Comparison of ENCODE assay signal across 23 mouse cellular contexts in genomic region chr16:55470721-55471120, GRCm38 (mm10).
DNase-seq lines count a peak whose midpoint lies in the region; ATAC-seq and TF ChIP-seq lines count a peak whose summit lies in the region.
"Had no signal": no experiment of that assay in that cellular context is flagged by ENCODE, and none has a peak within 500 bp of the region (broad histone marks: within the 10 kb centered on the region; RNA-seq: fewer than 3 reads in every experiment).

No protein-coding gene starts in this region.

- no peak for TF ChIP-seq CTCF in midbrain, postnatal 0 days (IDR thresholded peaks at IDR 0.05)

- 0 out of 2 replicates have a peak, but pooled peaks cover 4% of the 10 kb centered on the region for H3K4me1 ChIP-seq in hindbrain, embryonic 13.5 days (replicated peaks)
- H3K4me1 ChIP-seq in hindbrain, embryonic 11.5 days (replicated peaks; ENCODE audit: control insufficient read depth, insufficient read depth, low read length): no peaks in the 10 kb centered on the region
- peaks cover 9% of the 10 kb centered on the region for H3K4me1 ChIP-seq in kidney, embryonic 16.5 days (ENCODE audit: insufficient read depth, low read length)
- H3K4me1 ChIP-seq in midbrain, postnatal 0 days (ENCODE audit: insufficient read depth, low read length): no peaks in the 10 kb centered on the region
- H3K4me1 ChIP-seq in midbrain, embryonic 16.5 days (ENCODE audit: control insufficient read depth, insufficient read depth, low read length): no peaks in the 10 kb centered on the region
- no peaks in the 10 kb centered on the region for H3K4me1 ChIP-seq in neural tube, embryonic 15.5 days
- no peaks in the 10 kb centered on the region for H3K4me1 ChIP-seq in forebrain, embryonic 11.5 days (replicated peaks; ENCODE audit: control insufficient read depth, insufficient read depth, low read length)
- H3K4me1 ChIP-seq: embryonic facial prominence, embryonic 15.5 days; heart, embryonic 10.5 days; hindbrain, embryonic 15.5 days had no signal

- ATAC-seq in hindbrain, embryonic 13.5 days (ENCODE audit: low FRiP score): no peak
- ATAC-seq in hindbrain, embryonic 11.5 days (ENCODE audit: low FRiP score): no peak
- ATAC-seq in kidney, embryonic 16.5 days (ENCODE audit: low FRiP score, low TSS enrichment): peak; percentile 41; the same call in 1 of the 2 replicates
- ATAC-seq in midbrain, postnatal 0 days (ENCODE audit: low FRiP score): no peak
- no peak for ATAC-seq in midbrain, embryonic 16.5 days
- no peak for ATAC-seq in neural tube, embryonic 15.5 days (ENCODE audit: low FRiP score)
- no peak for ATAC-seq in forebrain, embryonic 11.5 days (replicated peaks; ENCODE audit: low FRiP score)
- ATAC-seq: forebrain, postnatal 0 days had no signal

- H3K4me3 ChIP-seq in hindbrain, embryonic 13.5 days: no peak overlapping the region
- H3K4me3 ChIP-seq in hindbrain, embryonic 11.5 days (ENCODE audit: low read depth, low read length): no peak overlapping the region
- H3K4me3 ChIP-seq in kidney, embryonic 16.5 days (ENCODE audit: low read length): no peak overlapping the region
- H3K4me3 ChIP-seq in midbrain, postnatal 0 days (ENCODE audit: low read depth, low read length): no peak overlapping the region
- H3K4me3 ChIP-seq in midbrain, embryonic 16.5 days (ENCODE audit: low read depth, low read length): no peak overlapping the region
- H3K4me3 ChIP-seq in neural tube, embryonic 15.5 days (replicated peaks): no peak overlapping the region
- no peak overlapping the region for H3K4me3 ChIP-seq in forebrain, embryonic 11.5 days (ENCODE audit: low read depth, low read length)
- H3K4me3 ChIP-seq: embryonic facial prominence, embryonic 15.5 days; heart, embryonic 10.5 days; hindbrain, embryonic 15.5 days; layer of hippocampus, adult 2 months had no signal

- DNase-seq in hindbrain, embryonic 11.5 days (ENCODE audit: low spot score): no peak
- DNase-seq in kidney, adult 8-10 months: no peak
- DNase-seq in midbrain, postnatal 0 days (ENCODE audit: low spot score): peak; percentile 7
- no peak for DNase-seq in forebrain, embryonic 11.5 days (ENCODE audit: low spot score)
- DNase-seq: adrenal gland, postnatal 25 days; cerebellum, adult 11-12 months; cerebellum, postnatal 14 days; forebrain, postnatal 0 days; layer of hippocampus, postnatal 36 days; liver; lung, postnatal 10 days; midbrain, embryonic 14.5 days; spleen, adult 18-20 months; thymus, adult 2 months had no signal

- peak overlapping the region; percentile 2; the same call in 1 of the 2 replicates for H3K4me2 ChIP-seq in hindbrain, embryonic 13.5 days
- no peak overlapping the region for H3K4me2 ChIP-seq in hindbrain, embryonic 11.5 days (replicated peaks; ENCODE audit: low read depth, low read length)
- H3K4me2 ChIP-seq in kidney, embryonic 16.5 days (replicated peaks; ENCODE audit: low read depth, low read length): peak overlapping the region; percentile 29
- no peak overlapping the region for H3K4me2 ChIP-seq in midbrain, postnatal 0 days (ENCODE audit: low read depth, low read length, poor library complexity, severe bottlenecking)
- no peak overlapping the region for H3K4me2 ChIP-seq in midbrain, embryonic 16.5 days (ENCODE audit: low read length)
- H3K4me2 ChIP-seq in neural tube, embryonic 15.5 days: peak overlapping the region; percentile 31
- no peak overlapping the region for H3K4me2 ChIP-seq in forebrain, embryonic 11.5 days (ENCODE audit: low read depth, low read length, severe bottlenecking)
- H3K4me2 ChIP-seq: embryonic facial prominence, embryonic 15.5 days; hindbrain, embryonic 15.5 days had no signal

- no peaks in the 10 kb centered on the region for H3K36me3 ChIP-seq in hindbrain, embryonic 13.5 days
- H3K36me3 ChIP-seq in hindbrain, embryonic 11.5 days (ENCODE audit: control insufficient read depth, insufficient read depth, low read length): no peaks in the 10 kb centered on the region
- no peaks in the 10 kb centered on the region for H3K36me3 ChIP-seq in kidney, embryonic 16.5 days (ENCODE audit: insufficient read depth, low read length)
- H3K36me3 ChIP-seq in midbrain, postnatal 0 days (ENCODE audit: insufficient read depth, low read length): no peaks in the 10 kb centered on the region
- H3K36me3 ChIP-seq in midbrain, embryonic 16.5 days (ENCODE audit: control insufficient read depth, insufficient read depth, low read length): no peaks in the 10 kb centered on the region
- H3K36me3 ChIP-seq in neural tube, embryonic 15.5 days: no peaks in the 10 kb centered on the region
- no peaks in the 10 kb centered on the region for H3K36me3 ChIP-seq in forebrain, embryonic 11.5 days (ENCODE audit: control insufficient read depth, insufficient read depth, low read length)
- H3K36me3 ChIP-seq: embryonic facial prominence, embryonic 15.5 days; heart, embryonic 10.5 days; hindbrain, embryonic 15.5 days had no signal

- no peaks in the 10 kb centered on the region for H3K9me3 ChIP-seq in hindbrain, embryonic 13.5 days
- H3K9me3 ChIP-seq in hindbrain, embryonic 11.5 days (ENCODE audit: control insufficient read depth, low read length): no peaks in the 10 kb centered on the region
- no peaks in the 10 kb centered on the region for H3K9me3 ChIP-seq in kidney, embryonic 16.5 days (ENCODE audit: low read length)
- no peaks in the 10 kb centered on the region for H3K9me3 ChIP-seq in midbrain, postnatal 0 days (ENCODE audit: low read length)
- H3K9me3 ChIP-seq in midbrain, embryonic 16.5 days (replicated peaks; ENCODE audit: control insufficient read depth, low read length, poor library complexity, severe bottlenecking): no peaks in the 10 kb centered on the region
- no peaks in the 10 kb centered on the region for H3K9me3 ChIP-seq in neural tube, embryonic 15.5 days (replicated peaks)
- no peaks in the 10 kb centered on the region for H3K9me3 ChIP-seq in forebrain, embryonic 11.5 days (ENCODE audit: control insufficient read depth, low read length)
- H3K9me3 ChIP-seq: embryonic facial prominence, embryonic 15.5 days; heart, embryonic 10.5 days; hindbrain, embryonic 15.5 days had no signal

- WGBS in hindbrain, embryonic 13.5 days: 53% methylated on average over 13 of the region's 13 CpGs
- 62% methylated on average over 13 of the region's 13 CpGs for WGBS in hindbrain, embryonic 11.5 days
- 32% methylated on average over 13 of the region's 13 CpGs for WGBS in kidney, embryonic 16.5 days
- WGBS in midbrain, postnatal 0 days: 77% methylated on average over 13 of the region's 13 CpGs
- WGBS in midbrain, embryonic 16.5 days: 67% methylated on average over 13 of the region's 13 CpGs
- WGBS in neural tube, embryonic 15.5 days: 41% methylated on average over 13 of the region's 13 CpGs
- 81% methylated on average over 13 of the region's 13 CpGs for WGBS in forebrain, embryonic 11.5 days

- H3K27ac ChIP-seq in hindbrain, embryonic 13.5 days: no peak overlapping the region
- no peak overlapping the region for H3K27ac ChIP-seq in hindbrain, embryonic 11.5 days (ENCODE audit: low read depth, low read length)
- H3K27ac ChIP-seq in kidney, embryonic 16.5 days (ENCODE audit: low read length): no peak overlapping the region
- H3K27ac ChIP-seq in midbrain, postnatal 0 days (ENCODE audit: low read depth, low read length): no peak overlapping the region
- no peak overlapping the region for H3K27ac ChIP-seq in midbrain, embryonic 16.5 days (ENCODE audit: low read length)
- H3K27ac ChIP-seq in neural tube, embryonic 15.5 days (replicated peaks): no peak overlapping the region
- H3K27ac ChIP-seq in forebrain, embryonic 11.5 days (ENCODE audit: low read depth, low read length): no peak overlapping the region
- H3K27ac ChIP-seq: embryonic facial prominence, embryonic 15.5 days; heart, embryonic 10.5 days; hindbrain, embryonic 15.5 days; layer of hippocampus, adult 2 months had no signal

- H3K27me3 ChIP-seq in hindbrain, embryonic 13.5 days: no peaks in the 10 kb centered on the region
- H3K27me3 ChIP-seq in hindbrain, embryonic 11.5 days (ENCODE audit: control insufficient read depth, insufficient read depth, low read length): no peaks in the 10 kb centered on the region
- no peaks in the 10 kb centered on the region for H3K27me3 ChIP-seq in kidney, embryonic 16.5 days (ENCODE audit: insufficient read depth, low read length)
- H3K27me3 ChIP-seq in midbrain, postnatal 0 days (ENCODE audit: insufficient read depth, low read length): no peaks in the 10 kb centered on the region
- no peaks in the 10 kb centered on the region for H3K27me3 ChIP-seq in midbrain, embryonic 16.5 days (ENCODE audit: control insufficient read depth, insufficient read depth, low read depth, low read length)
- no peaks in the 10 kb centered on the region for H3K27me3 ChIP-seq in neural tube, embryonic 15.5 days (replicated peaks)
- no peaks in the 10 kb centered on the region for H3K27me3 ChIP-seq in forebrain, embryonic 11.5 days (ENCODE audit: control insufficient read depth, insufficient read depth, low read length)
- H3K27me3 ChIP-seq: CH12.LX; embryonic facial prominence, embryonic 15.5 days; hindbrain, embryonic 15.5 days had no signal

- H3K9ac ChIP-seq in hindbrain, embryonic 13.5 days: no peak overlapping the region
- H3K9ac ChIP-seq in hindbrain, embryonic 11.5 days (ENCODE audit: low read depth, low read length): no peak overlapping the region
- H3K9ac ChIP-seq in kidney, embryonic 16.5 days (replicated peaks; ENCODE audit: low read length): no peak overlapping the region
- H3K9ac ChIP-seq in midbrain, postnatal 0 days (replicated peaks; ENCODE audit: low read length, poor library complexity, severe bottlenecking): no peak overlapping the region
- no peak overlapping the region for H3K9ac ChIP-seq in midbrain, embryonic 16.5 days (ENCODE audit: low read depth, low read length)
- no peak overlapping the region for H3K9ac ChIP-seq in neural tube, embryonic 15.5 days (replicated peaks)
- H3K9ac ChIP-seq in forebrain, embryonic 11.5 days (ENCODE audit: low read length): no peak overlapping the region
- H3K9ac ChIP-seq: embryonic facial prominence, embryonic 15.5 days; forebrain, postnatal 0 days; hindbrain, embryonic 15.5 days had no signal

Comparison
In these comparisons a context has a peak if more than half of its experiments do, and no peak if none do; other contexts are left out.
1. H3K4me2 ChIP-seq: peak in hindbrain, embryonic 13.5 days (single experiment), kidney, embryonic 16.5 days (single experiment) and neural tube, embryonic 15.5 days (single experiment); none in hindbrain, embryonic 11.5 days (single experiment), midbrain, postnatal 0 days (single experiment), midbrain, embryonic 16.5 days (single experiment) and forebrain, embryonic 11.5 days (single experiment).